Mouse (Mus musculus) ES-E14 (cell line): ENCODE results near the gene Kdelr3. TPM values are rescaled to one million over a fixed set of nuclear protein-coding genes. Genes with fewer than 3 reads are reported as not detected.

Source experiments
- DNase-seq: peaks from one replicate; pipeline ENCODE4 v3.0.0-alpha.2; 2013; ENCODE audit warnings: low read depth, low spot score
- H3K27ac ChIP-seq: 2 replicates; pipeline ENCODE4 v1.5.1; 2012; ENCODE audit warnings: low read depth, mild to moderate bottlenecking, low read length, moderate library complexity, mixed read lengths; ENCODE audit not compliant: poor library complexity, insufficient read depth, severe bottlenecking
- H3K36me3 ChIP-seq: 2 replicates; pipeline ENCODE4 v1.6.1; 2012; ENCODE audit warnings: mild to moderate bottlenecking, low read length, moderate library complexity, mixed read lengths; ENCODE audit not compliant: control insufficient read depth, poor library complexity, insufficient read depth, severe bottlenecking
- H3K4me1 ChIP-seq, 2 experiments: fragments of 150-350 bp in 1 of 2; sonication (generic) in 1 of 2; 2 replicates each; pipeline ENCODE4 v1.6.1; 2012; ENCODE audit warnings: low read length in 2 of 2, mild to moderate bottlenecking in 1 of 2, mixed read lengths in 1 of 2; ENCODE audit not compliant: control insufficient read depth in 2 of 2, insufficient read depth in 2 of 2, poor library complexity in 1 of 2
- H3K4me3 ChIP-seq, 2 experiments: fragments of 150-350 bp in 1 of 2; sonication (generic) in 1 of 2; 2 replicates each; pipeline ENCODE4 v1.5.1; 2012; ENCODE audit warnings: low read length in 2 of 2, low read depth in 1 of 2, mild to moderate bottlenecking in 1 of 2, mixed read lengths in 1 of 2; ENCODE audit not compliant: insufficient read depth in 1 of 2, poor library complexity in 1 of 2, severe bottlenecking in 1 of 2
- H3K9ac ChIP-seq: 2 replicates; pipeline ENCODE4 v1.6.1; 2012; ENCODE audit warnings: low read depth, mild to moderate bottlenecking, low read length, mixed read lengths; ENCODE audit not compliant: poor library complexity, insufficient read depth, severe bottlenecking
- H3K9me3 ChIP-seq: fragments of 150-350 bp; sonication (generic); 2 replicates; pipeline ENCODE4 v1.6.1; 2012; ENCODE audit warnings: low read depth, mild to moderate bottlenecking, low read length; ENCODE audit not compliant: control insufficient read depth, insufficient read depth
- CHD2 ChIP-seq: IDR thresholded peaks from 2 replicates; pipeline ENCODE4 v1.6.1; 2014; ENCODE audit warnings: mild to moderate bottlenecking, low read depth, low read length, inconsistent platforms
- HCFC1 ChIP-seq: IDR thresholded peaks from 2 replicates; pipeline ENCODE4 v1.6.1; 2012; ENCODE audit warnings: low read length, inconsistent platforms, borderline replicate concordance; ENCODE audit not compliant: insufficient read depth
- MAFK ChIP-seq: IDR thresholded peaks from 2 replicates; pipeline ENCODE4 v1.6.1; 2014; ENCODE audit warnings: mild to moderate bottlenecking, low read depth, low read length, inconsistent platforms; ENCODE audit not compliant: insufficient read depth
- ZC3H11A ChIP-seq: IDR thresholded peaks from 2 replicates; pipeline ENCODE4 v1.6.1; 2012; ENCODE audit warnings: low read depth, mild to moderate bottlenecking, inconsistent platforms, low read length, borderline replicate concordance
- ZNF384 ChIP-seq: IDR thresholded peaks from 2 replicates; pipeline ENCODE4 v1.6.1; 2012; ENCODE audit warnings: low read depth, low read length, inconsistent platforms
- in situ Hi-C, 2 experiments: fragments of 600-800 bp; cut with MboI; formaldehyde crosslinking; loops; one replicate each; pipeline ENCODE4 v1.15.1; 2025; ENCODE audit warnings: low sequenced_read_pairs in 2 of 2, inconsistent platforms in 1 of 2; ENCODE audit not compliant: unreplicated experiment in 2 of 2
- total RNA-seq: library from RNA; depleted of rRNA; stranded (reverse); fragments of 300-350 nt; gene quantifications from 2 replicates; pipeline ENCODE4 v1.2.3, GENCODE M21; 2012; rRNA removed

Kdelr3 gene
- total RNA-seq, result 16.2 and 25.6 TPM in 2 replicates

DNA sequence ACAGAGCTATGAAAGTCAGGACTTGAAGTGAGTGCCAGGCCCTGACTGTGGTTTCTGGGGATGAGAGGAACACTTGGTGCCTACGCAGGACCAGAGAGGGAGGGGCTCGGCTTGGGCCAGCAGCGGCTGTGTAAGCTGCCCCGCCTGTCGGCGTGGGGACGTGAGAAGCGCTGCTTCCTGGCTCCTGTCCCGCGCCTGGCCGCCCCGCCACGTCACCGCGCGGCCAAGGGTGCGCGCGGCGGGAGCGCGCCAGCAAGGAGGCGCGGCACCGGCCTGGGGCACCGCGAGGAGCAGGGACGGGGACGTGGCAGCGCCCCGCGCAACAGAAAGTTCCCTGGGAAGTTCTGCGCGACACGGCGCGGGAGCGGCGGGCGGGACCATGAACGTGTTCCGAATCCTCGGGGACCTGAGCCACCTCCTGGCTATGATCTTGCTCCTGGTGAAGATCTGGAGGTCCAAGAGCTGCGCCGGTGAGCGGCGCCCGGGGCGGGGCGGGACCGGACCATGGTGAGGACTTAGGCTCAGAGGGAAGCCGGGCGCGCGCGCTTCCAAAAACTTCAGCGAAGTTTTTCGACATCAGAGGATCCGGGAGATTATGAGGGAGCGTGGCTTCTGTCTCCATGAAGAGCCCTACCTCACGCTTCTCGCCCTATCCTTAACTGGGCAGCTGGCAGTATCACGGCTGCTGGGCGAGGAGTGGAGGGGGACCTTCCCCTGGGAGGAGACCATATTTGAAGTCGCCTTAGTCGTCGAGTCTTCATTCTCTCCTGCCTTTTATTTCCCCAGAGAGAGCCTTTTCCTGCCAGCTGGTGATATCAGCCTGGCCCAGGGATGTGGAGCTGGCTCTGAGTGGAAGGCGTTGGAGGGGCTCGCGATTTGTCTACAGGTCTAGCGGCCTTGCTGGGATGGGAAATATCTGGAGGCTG lies at the start of gene Kdelr3:
Kdelr3 (plus strand) TSS at position 241 of the 926 bp plus-strand sequence.
- Histone ChIP-seq H3K36me3 (no peaks in the 10 kb centered on the region), H3K4me3 (peak within 1 kb of the TSS; percentile 79 to 94), H3K9me3 (no peaks in the 10 kb centered on the region), H3K9ac (peak within 1 kb of the TSS; percentile 68), H3K4me1 (peaks cover 12 to 24% of the 10 kb centered on the region in 2 experiments; a peak in 3 of 4 replicates), H3K27ac (no peak within 1 kb of the TSS)
- in situ Hi-C loops, result no loop called here
- no peak for DNase-seq
- TF ChIP-seq CHD2 (no peak), ZC3H11A (no peak), ZNF384 (no peak), MAFK (no peak), HCFC1 (no peak)

GRCm38 (mm10) chr15:79466601-79467286 lies 49.5 kb upstream of the Kdelr3 start:
- H3K4me3 ChIP-seq, result no peak overlapping the region
- no peak overlapping the region for H3K9ac ChIP-seq
- TF ChIP-seq MAFK (no peak), ZC3H11A (peak; percentile 76)
- in situ Hi-C loops, result loop anchor here in 1 of 2 experiments (10.0 kb wide), 1 partner anchor 232 kb away; no protein-coding TSS in a partner anchor
- H3K4me1 ChIP-seq, result peaks cover 8 to 28% of the 10 kb centered on the region in 2 experiments
- H3K27ac ChIP-seq, result peak overlapping the region; percentile 16; the same call in 1 of the 2 replicates
- H3K36me3 ChIP-seq, result no peaks in the 10 kb centered on the region
- no peaks in the 10 kb centered on the region for H3K9me3 ChIP-seq
- DNase-seq, result peak; percentile 75

DNA sequence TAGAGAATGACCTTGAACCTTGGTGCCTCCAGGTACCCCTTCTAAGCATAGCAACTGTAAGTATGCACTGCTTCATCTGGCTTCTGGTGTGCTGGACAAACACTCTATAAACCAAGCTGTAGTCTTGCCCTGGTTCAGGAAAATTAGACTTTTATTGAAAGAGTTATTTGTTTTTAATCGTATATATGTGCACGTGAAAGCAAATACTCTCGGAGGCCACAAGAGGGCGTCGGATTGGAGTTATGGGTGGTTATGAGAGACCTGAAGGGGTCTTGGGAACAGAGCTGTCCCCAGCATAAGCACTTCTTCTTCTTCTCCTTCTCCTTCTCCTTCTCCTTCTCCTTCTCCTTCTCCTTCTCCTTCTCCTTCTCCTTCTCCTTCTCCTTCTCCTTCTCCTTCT lies 46.6 kb upstream of the Kdelr3 start:
- no peak for TF ChIP-seq ZC3H11A
- no peak for TF ChIP-seq ZNF384
- no peak for TF ChIP-seq MAFK
- TF ChIP-seq CHD2, result no peak
- TF ChIP-seq HCFC1, result no peak
- no peak overlapping the region for H3K4me3 ChIP-seq
- in situ Hi-C loops, result loop anchor here in 1 of 2 experiments (10.0 kb wide), 1 partner anchor 235 kb away; no protein-coding TSS in a partner anchor
- DNase-seq, result no peak
- peaks cover 10 to 26% of the 10 kb centered on the region in 2 experiments for H3K4me1 ChIP-seq
- H3K9ac ChIP-seq, result no peak overlapping the region
- H3K27ac ChIP-seq, result no peak overlapping the region
- H3K9me3 ChIP-seq, result no peaks in the 10 kb centered on the region
- H3K36me3 ChIP-seq, result no peaks in the 10 kb centered on the region

DNA sequence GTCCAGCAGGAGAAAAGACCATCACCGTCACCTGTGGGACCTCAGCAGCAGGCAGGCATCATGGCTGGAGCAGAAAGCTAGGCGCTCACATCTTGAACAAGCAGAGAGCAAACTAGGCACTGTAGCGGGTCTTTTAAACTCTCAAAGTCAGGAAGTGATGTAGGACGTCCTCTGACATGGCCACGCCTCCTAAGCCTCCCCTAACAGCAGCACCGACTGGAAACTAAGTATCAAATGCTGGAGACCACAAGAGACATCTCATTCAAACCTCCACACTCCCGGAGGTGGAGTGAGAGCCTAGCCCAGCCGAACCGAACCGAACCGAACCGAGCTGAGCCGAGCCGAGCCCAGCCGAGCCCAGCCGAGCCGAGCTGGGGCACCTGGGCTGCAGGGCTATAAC lies 45.6 kb upstream of the Kdelr3 start:
- in situ Hi-C loops, result no loop called here
- H3K9me3 ChIP-seq, result no peaks in the 10 kb centered on the region
- H3K36me3 ChIP-seq, result no peaks in the 10 kb centered on the region
- H3K4me3 ChIP-seq, result no peak overlapping the region
- H3K9ac ChIP-seq, result no peak overlapping the region
- no peak overlapping the region for H3K27ac ChIP-seq
- no peak for TF ChIP-seq ZNF384
- TF ChIP-seq ZC3H11A, result no peak
- H3K4me1 ChIP-seq, result peaks cover 9 to 16% of the 10 kb centered on the region in 2 experiments
- no peak for DNase-seq

DNA sequence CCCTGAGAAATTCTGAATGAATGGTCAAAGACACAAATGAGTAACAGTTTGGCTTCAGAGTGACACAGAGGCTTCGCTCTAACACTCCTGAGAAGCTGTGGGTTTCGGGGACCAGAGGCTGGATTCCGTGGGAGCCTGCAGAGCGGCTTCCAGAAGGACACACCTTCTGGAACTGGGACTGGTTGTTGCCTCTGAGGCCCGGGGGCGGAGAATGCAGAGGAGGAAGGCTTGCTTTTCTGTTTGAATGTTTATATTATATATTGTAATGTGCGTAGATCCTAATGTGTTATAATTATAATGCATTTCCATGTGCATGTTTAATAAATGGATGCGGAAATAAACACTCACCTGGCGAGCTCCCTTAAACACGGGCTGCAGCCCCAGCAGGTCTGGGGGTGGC lies 45.1 kb upstream of the Kdelr3 start:
- Histone ChIP-seq H3K9ac (no peak overlapping the region), H3K36me3 (no peaks in the 10 kb centered on the region), H3K4me1 (peaks cover 7 to 12% of the 10 kb centered on the region in 2 experiments; a peak in 3 of 4 replicates), H3K4me3 (no peak overlapping the region), H3K9me3 (no peaks in the 10 kb centered on the region), H3K27ac (no peak overlapping the region)
- TF ChIP-seq HCFC1, result no peak
- no peak for TF ChIP-seq ZNF384
- no peak for TF ChIP-seq ZC3H11A
- no peak for TF ChIP-seq CHD2
- no peak for TF ChIP-seq MAFK
- in situ Hi-C loops, result no loop called here
- DNase-seq, result no peak
